Mouse (Mus musculus) midbrain, embryonic 11.5 days (tissue): ENCODE measurements at regions not wholly inside any gene's neighbourhood (a gene's known extent, or its start where the extent isn't known, plus 50 kb on each side); places are given as distances from the start of the nearest gene placed in this dataset.

Experiments
- ATAC-seq: fragments of 200-750 bp; cut with Nextera tagmentation; 2 replicates; pipeline ENCODE4 v1.8.0; 2017; ENCODE audit warnings: moderate TSS enrichment, moderate library complexity; ENCODE audit not compliant: low FRiP score
- DNase-seq: peaks from one replicate; pipeline ENCODE4 v3.0.0; 2015; ENCODE audit warnings: low spot score; ENCODE audit errors: missing footprints
- H3K27ac ChIP-seq: fragments of 300-500 bp; sonication (generic); 2 replicates; pipeline ENCODE4 v1.5.1; 2014; ENCODE audit warnings: low read depth, low read length
- H3K27me3 ChIP-seq: fragments of 300-500 bp; sonication (generic); 2 replicates; pipeline ENCODE4 v1.6.1; 2014; ENCODE audit warnings: mild to moderate bottlenecking, low read length, moderate library complexity, mixed read lengths; ENCODE audit not compliant: control insufficient read depth, insufficient read depth
- H3K36me3 ChIP-seq: fragments of 300-500 bp; sonication (generic); 2 replicates; pipeline ENCODE4 v1.6.1; 2014; ENCODE audit warnings: mild to moderate bottlenecking, low read length, moderate library complexity, mixed read lengths; ENCODE audit not compliant: control insufficient read depth, insufficient read depth
- H3K4me1 ChIP-seq: fragments of 300-500 bp; sonication (generic); 2 replicates; pipeline ENCODE4 v1.6.1; 2014; ENCODE audit warnings: low read length; ENCODE audit not compliant: control insufficient read depth, insufficient read depth
- H3K4me2 ChIP-seq: fragments of 300-500 bp; sonication (generic); 2 replicates; pipeline ENCODE4 v1.6.1; 2014; ENCODE audit warnings: mild to moderate bottlenecking, moderate library complexity
- H3K4me3 ChIP-seq: fragments of 300-500 bp; sonication (generic); 2 replicates; pipeline ENCODE4 v1.5.1; 2014; ENCODE audit warnings: low read depth, low read length
- H3K9ac ChIP-seq: fragments of 300-500 bp; sonication (generic); 2 replicates; pipeline ENCODE4 v1.6.1; 2014; ENCODE audit warnings: low read length
- H3K9me3 ChIP-seq: fragments of 300-500 bp; sonication (generic); 2 replicates; pipeline ENCODE4 v1.6.1; 2016; ENCODE audit warnings: low read length; ENCODE audit not compliant: control insufficient read depth
- WGBS: fragments of 180-500 bp; shearing (Covaris S2); extraction: QIAGEN DNeasy Blood & Tissue Kit; methylation state at CpG from one replicate; pipeline ENCODE4 v1.1.7; 2014; 5-methylcytosine and 5-hydroxymethylcytosine counted together

- H3K27me3 ChIP-seq: no peaks in the 10 kb centered on the region
- ATAC-seq (no peak), DNase-seq (peak; percentile 35)
- WGBS: 84% methylated on average over 7 of the region's 7 CpGs
- H3K4me1 ChIP-seq: no peaks in the 10 kb centered on the region; the same call in 1 of the 2 replicates
- no peak overlapping the region for H3K4me2 ChIP-seq
- H3K27ac ChIP-seq: no peak overlapping the region
- no peaks in the 10 kb centered on the region for H3K36me3 ChIP-seq
- no peak overlapping the region for H3K9ac ChIP-seq
- H3K9me3 ChIP-seq: no peaks in the 10 kb centered on the region
- H3K4me3 ChIP-seq: no peak overlapping the region
Observed at GRCm38 (mm10) chr6:52423581-52424107, 110.3 kb downstream of the Evx1 start.

GRCm38 (mm10) chr6:52424440-52424839 lies 111.1 kb downstream of the Evx1 start:
- H3K4me3 ChIP-seq: no peak overlapping the region

GRCm38 (mm10) chr6:52425082-52425481 lies 111.8 kb downstream of the Evx1 start:
- H3K4me3 ChIP-seq: no peak overlapping the region
- no peak overlapping the region for H3K4me2 ChIP-seq
- H3K27ac ChIP-seq: no peak overlapping the region
- no peaks in the 10 kb centered on the region for H3K27me3 ChIP-seq
- no peaks in the 10 kb centered on the region for H3K36me3 ChIP-seq
- H3K9me3 ChIP-seq: no peaks in the 10 kb centered on the region
- H3K4me1 ChIP-seq: no peaks in the 10 kb centered on the region; the same call in 1 of the 2 replicates
- no peak for DNase-seq
- no peak for ATAC-seq
- H3K9ac ChIP-seq: no peak overlapping the region
- WGBS: 96% methylated on average over 4 of the region's 4 CpGs

More at GRCm38 (mm10) chr6:52424440-52424839, 111.1 kb downstream of the Evx1 start:
- no peaks in the 10 kb centered on the region for H3K9me3 ChIP-seq
- no peaks in the 10 kb centered on the region; the same call in 1 of the 2 replicates for H3K4me1 ChIP-seq
- H3K27ac ChIP-seq: no peak overlapping the region
- ATAC-seq: no peak
- DNase-seq: peak; percentile 19
- no peaks in the 10 kb centered on the region for H3K36me3 ChIP-seq
- WGBS: 91% methylated on average over 5 of the region's 5 CpGs
- H3K27me3 ChIP-seq: no peaks in the 10 kb centered on the region
- H3K9ac ChIP-seq: no peak overlapping the region
- H3K4me2 ChIP-seq: no peak overlapping the region

GRCm38 (mm10) chr6:52428489-52429203 lies 115.3 kb downstream of the Evx1 start:
- ATAC-seq: no peak
- H3K4me2 ChIP-seq: no peak overlapping the region
- H3K27ac ChIP-seq: no peak overlapping the region
- peak; percentile 77 for DNase-seq
- H3K36me3 ChIP-seq: no peaks in the 10 kb centered on the region
- H3K9me3 ChIP-seq: no peaks in the 10 kb centered on the region
- H3K4me3 ChIP-seq: no peak overlapping the region
- no peaks in the 10 kb centered on the region for H3K4me1 ChIP-seq
- H3K27me3 ChIP-seq: no peaks in the 10 kb centered on the region
- 84% methylated on average over 11 of the region's 11 CpGs for WGBS
- no peak overlapping the region for H3K9ac ChIP-seq

GRCm38 (mm10) chr6:52429204-52429552 lies 115.9 kb downstream of the Evx1 start:
- Histone ChIP-seq H3K4me2 (no peak overlapping the region), H3K27me3 (no peaks in the 10 kb centered on the region), H3K27ac (no peak overlapping the region), H3K36me3 (no peaks in the 10 kb centered on the region), H3K4me1 (no peaks in the 10 kb centered on the region), H3K9me3 (no peaks in the 10 kb centered on the region), H3K9ac (no peak overlapping the region), H3K4me3 (no peak overlapping the region)
- DNase-seq (peak; percentile 35), ATAC-seq (no peak)
- 90% methylated on average over 5 of the region's 5 CpGs for WGBS

GRCm38 (mm10) chr6:52433234-52433633 lies 119.9 kb downstream of the Evx1 start:
- DNase-seq (no peak), ATAC-seq (no peak)
- no peak overlapping the region for H3K4me2 ChIP-seq
- WGBS: 75% methylated on average over 2 of the region's 2 CpGs
- no peaks in the 10 kb centered on the region for H3K36me3 ChIP-seq
- no peak overlapping the region for H3K27ac ChIP-seq
- no peaks in the 10 kb centered on the region for H3K27me3 ChIP-seq
- H3K4me3 ChIP-seq: no peak overlapping the region
- no peaks in the 10 kb centered on the region for H3K4me1 ChIP-seq
- no peak overlapping the region for H3K9ac ChIP-seq
- H3K9me3 ChIP-seq: no peaks in the 10 kb centered on the region

GRCm38 (mm10) chr6:52434771-52435170 lies 121.5 kb downstream of the Evx1 start:
- Histone ChIP-seq H3K27me3 (no peaks in the 10 kb centered on the region), H3K27ac (no peak overlapping the region), H3K4me1 (no peaks in the 10 kb centered on the region), H3K4me3 (no peak overlapping the region), H3K9me3 (no peaks in the 10 kb centered on the region), H3K36me3 (no peaks in the 10 kb centered on the region), H3K4me2 (no peak overlapping the region), H3K9ac (no peak overlapping the region)
- WGBS: 87% methylated on average over 4 of the region's 4 CpGs
- DNase-seq (no peak), ATAC-seq (no peak)

- no peak for ATAC-seq
Observed at GRCm38 (mm10) chr6:52435358-52435757, 122.1 kb downstream of the Evx1 start.

GRCm38 (mm10) chr6:52438366-52438765 lies 125.1 kb downstream of the Evx1 start:
- Histone ChIP-seq H3K4me1 (peaks cover 2% of the 10 kb centered on the region), H3K27me3 (no peaks in the 10 kb centered on the region), H3K9me3 (no peaks in the 10 kb centered on the region), H3K9ac (no peak overlapping the region), H3K36me3 (no peaks in the 10 kb centered on the region), H3K4me2 (no peak overlapping the region), H3K27ac (no peak overlapping the region), H3K4me3 (no peak overlapping the region)
- no peak for ATAC-seq
- no peak for DNase-seq
- WGBS: 50% methylated on average over 8 of the region's 8 CpGs

More at GRCm38 (mm10) chr6:52435358-52435757, 122.1 kb downstream of the Evx1 start:
- Histone ChIP-seq H3K4me1 (no peaks in the 10 kb centered on the region), H3K9me3 (no peaks in the 10 kb centered on the region), H3K27ac (no peak overlapping the region), H3K36me3 (no peaks in the 10 kb centered on the region), H3K9ac (no peak overlapping the region), H3K27me3 (no peaks in the 10 kb centered on the region), H3K4me2 (no peak overlapping the region), H3K4me3 (no peak overlapping the region)
- 74% methylated on average over 5 of the region's 5 CpGs for WGBS
- no peak for DNase-seq
